Mouse (Mus musculus) skeletal muscle tissue, adult 2 months (tissue): ENCODE data around the gene Gm49318.
A peak's percentile ranks its signal among the peaks of the same experiment; 100 is the strongest.
"Not testable (repeated sequence)": the region's sequence is repeated elsewhere in the genome, so short reads cannot be mapped to it uniquely, and the experiment has no call there.

Experiments used
- DNase-seq: peaks from one replicate; pipeline ENCODE4 v3.0.0-alpha.2; 2012; ENCODE audit warnings: low read depth, low spot score

Gene Gm49318

DNA sequence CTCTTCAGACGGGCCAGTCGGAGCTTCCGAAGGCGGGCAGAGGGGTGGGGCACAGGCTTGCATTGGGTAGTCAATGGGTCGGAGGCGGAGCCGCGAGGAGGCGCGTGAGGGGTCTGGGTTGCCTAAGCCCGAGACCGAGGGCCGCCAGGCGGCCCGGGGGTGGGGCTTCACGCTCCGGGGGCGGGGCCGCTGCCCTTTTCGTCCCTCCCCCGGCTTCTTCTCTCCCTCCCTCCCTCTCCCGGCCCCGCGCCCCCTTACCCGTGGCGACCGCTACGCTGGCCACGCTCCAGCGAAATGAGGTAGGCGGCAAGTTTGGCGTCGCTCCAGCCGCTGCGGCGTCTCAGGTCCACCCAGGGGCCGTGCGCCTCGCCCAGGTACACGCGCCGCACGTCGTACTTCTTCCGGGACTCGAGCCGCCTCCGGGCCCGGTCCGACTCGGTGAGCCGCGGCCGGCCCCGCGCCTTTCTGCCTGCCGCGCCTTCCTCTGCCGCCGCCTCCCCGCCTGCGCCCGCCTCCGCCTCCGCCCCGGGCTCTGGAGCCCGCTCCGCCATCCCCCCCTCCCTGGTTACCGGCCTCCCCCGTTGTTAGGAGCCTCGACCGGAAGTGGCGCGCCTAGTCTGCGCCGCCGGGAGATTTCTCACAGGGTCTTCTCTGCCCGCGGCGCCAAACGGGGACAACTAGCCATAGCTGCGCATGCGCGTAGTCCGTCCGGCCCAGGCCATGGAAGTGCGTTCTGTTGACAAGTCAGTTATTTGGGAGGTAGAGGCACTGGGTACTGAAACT is at the start of gene Gm49318, which contains the start of gene Zfp653:
Gm49318 (minus strand) TSS at position 469 of the 783 bp plus-strand sequence.
Zfp653 (minus strand) TSS at position 586 of the 783 bp plus-strand sequence.
- peak; percentile 97 for DNase-seq

- peak; percentile 16 for DNase-seq
Measured at GRCm38 (mm10) chr9:22119543-22119942, 48.5 kb upstream of the Gm49318 start.

GRCm38 (mm10) chr9:22117754-22118456 is 46.8 kb upstream of the Gm49318 start:
- peak; percentile 65 for DNase-seq

- peak; percentile 93 for DNase-seq
Measured at GRCm38 (mm10) chr9:22116740-22117426, 45.8 kb upstream of the Gm49318 start, which contains the start of gene Elof1. TSS of gene Elof1 (minus strand) at chr9:22117172.

DNA sequence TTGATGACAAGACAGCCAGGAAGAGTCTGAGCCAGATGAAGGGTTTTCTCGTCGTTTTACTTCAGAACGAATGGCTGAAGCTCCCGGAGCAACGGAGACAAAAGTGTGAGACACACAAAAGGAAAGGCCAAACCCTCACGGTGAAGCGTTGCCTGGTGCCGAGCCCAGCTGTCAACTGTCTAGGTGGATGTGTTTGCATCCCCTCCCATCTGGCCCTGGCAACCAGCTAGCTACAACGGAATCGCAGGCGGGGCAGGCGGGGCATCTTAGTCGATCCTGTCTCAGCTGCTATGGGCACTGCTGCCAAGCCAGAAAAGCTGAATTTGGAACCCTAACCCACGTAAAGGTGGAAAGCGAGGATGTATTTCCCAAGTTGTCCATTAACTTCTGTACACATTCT is 45.0 kb upstream of the Gm49318 start:
- no peak for DNase-seq

DNA sequence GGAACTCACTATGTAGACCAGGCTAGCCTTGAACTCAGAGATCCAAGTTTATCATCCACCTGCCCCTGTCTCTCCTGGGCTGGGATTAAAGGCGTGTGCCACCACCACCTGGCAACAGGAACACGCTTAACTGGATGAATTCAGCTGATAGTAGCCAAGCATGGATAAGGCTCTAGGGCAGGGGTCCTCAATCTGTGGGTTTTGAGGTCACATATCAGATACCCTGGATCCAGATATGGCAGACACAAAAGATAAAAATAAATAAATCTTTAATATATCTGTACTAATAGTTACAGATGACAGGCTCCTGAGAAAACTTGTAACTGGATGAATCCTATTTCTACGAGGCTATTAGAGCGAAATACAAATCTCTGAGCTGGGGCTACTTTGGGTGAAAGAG is 44.6 kb upstream of the Gm49318 start:
- DNase-seq, result no peak

DNA sequence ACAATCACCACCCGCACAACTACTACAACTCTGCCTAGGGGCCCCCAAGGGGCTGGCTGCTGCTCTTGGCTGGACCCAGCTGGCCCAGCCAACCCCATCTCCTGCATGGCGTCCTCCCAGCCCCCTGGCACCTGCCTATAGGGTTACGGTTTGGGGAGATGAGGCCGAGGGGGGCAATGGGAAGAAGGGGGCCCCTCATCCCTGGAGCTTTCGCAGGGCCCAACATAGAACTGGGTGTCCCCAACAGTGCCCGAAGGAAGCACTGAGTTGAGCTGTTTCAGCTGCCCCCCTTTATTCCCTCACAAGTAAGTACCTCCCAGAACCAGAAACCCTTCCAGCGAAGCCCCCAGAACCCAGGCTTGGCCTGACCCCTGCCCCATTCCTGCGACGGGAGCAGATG is 37.1 kb upstream of the Gm49318 start:
- DNase-seq, result no peak

- no peak for DNase-seq
Measured at GRCm38 (mm10) chr9:22099922-22100321, 28.9 kb upstream of the Gm49318 start.

GRCm38 (mm10) chr9:22098993-22099696 is 28.1 kb upstream of the Gm49318 start, which contains the start of gene Cnn1:
TSS of gene Cnn1 (plus strand) at chr9:22099216.
- DNase-seq, result no peak

- DNase-seq, result peak; percentile 57
Measured at GRCm38 (mm10) chr9:22095854-22096307, 24.8 kb upstream of the Gm49318 start.

DNA sequence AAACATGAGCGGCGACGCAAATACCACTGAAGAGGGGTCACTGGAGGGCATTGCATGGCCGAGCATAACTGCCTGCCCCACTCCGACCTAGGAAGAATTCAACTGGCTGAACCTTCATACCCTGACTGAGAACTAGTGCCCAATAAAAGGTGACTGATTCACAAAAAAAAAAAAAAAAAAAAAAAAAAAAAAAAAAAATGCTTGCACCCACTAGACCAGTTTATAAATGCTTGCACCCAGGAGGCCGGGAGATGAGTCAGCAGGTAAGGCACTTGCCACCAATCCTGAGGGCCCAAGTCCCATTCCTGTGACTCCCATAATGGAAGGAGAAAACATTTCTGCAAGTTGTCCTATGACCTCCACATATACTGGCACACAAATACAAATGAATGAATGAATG is 21.7 kb upstream of the Gm49318 start:
- no peak for DNase-seq

DNA sequence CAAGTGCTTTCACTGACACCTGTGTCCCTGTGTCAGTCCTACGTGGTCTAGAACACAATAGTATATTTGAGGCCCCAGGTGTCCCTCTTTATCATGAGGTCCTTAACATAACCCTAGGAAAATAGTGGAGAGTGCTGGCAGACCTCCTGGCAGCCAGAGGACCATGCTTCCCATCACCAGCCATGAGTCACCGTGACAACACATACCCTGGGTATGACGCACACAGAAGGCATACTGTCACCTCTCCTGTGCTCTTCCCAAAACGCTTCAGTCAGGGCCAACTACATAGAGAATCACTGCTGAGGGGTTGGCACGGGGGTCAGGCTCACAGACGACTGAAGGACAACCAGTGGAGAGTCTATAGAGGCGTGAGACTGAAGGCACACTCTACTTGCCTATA is 18.9 kb upstream of the Gm49318 start:
- no peak for DNase-seq

- DNase-seq, result no peak
Measured at GRCm38 (mm10) chr9:22089281-22089680, 18.2 kb upstream of the Gm49318 start.

DNA sequence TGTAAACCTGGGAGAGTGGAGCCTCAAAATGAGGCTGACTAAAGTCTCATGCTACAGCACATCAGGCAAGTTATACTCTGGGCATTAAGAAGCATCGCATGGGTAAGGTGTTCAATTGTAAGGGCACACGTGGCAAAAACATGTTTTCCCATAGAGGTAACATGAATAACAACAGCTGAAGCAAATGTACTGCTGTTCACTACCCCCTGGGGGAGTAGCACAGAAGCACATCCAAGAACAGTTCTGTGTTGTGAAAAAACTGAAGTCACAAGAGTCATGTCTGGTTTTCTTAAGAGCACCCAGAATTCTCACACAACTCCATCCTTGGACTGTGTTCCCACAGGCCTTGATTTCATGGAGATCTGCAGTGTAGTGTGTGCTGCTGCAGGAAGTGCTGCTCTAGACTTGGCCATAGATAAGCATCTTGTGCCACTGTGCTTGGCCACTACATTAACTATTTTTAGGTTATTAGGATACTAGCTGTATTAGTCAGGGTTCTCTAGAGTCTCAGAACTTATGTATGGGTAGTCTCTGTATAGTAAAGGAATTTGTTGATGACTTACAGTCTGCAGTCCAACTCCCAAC is 16.1 kb upstream of the Gm49318 start:
- DNase-seq, result no peak

GRCm38 (mm10) chr9:22086012-22086411 is 15.0 kb upstream of the Gm49318 start:
- no peak for DNase-seq

DNA sequence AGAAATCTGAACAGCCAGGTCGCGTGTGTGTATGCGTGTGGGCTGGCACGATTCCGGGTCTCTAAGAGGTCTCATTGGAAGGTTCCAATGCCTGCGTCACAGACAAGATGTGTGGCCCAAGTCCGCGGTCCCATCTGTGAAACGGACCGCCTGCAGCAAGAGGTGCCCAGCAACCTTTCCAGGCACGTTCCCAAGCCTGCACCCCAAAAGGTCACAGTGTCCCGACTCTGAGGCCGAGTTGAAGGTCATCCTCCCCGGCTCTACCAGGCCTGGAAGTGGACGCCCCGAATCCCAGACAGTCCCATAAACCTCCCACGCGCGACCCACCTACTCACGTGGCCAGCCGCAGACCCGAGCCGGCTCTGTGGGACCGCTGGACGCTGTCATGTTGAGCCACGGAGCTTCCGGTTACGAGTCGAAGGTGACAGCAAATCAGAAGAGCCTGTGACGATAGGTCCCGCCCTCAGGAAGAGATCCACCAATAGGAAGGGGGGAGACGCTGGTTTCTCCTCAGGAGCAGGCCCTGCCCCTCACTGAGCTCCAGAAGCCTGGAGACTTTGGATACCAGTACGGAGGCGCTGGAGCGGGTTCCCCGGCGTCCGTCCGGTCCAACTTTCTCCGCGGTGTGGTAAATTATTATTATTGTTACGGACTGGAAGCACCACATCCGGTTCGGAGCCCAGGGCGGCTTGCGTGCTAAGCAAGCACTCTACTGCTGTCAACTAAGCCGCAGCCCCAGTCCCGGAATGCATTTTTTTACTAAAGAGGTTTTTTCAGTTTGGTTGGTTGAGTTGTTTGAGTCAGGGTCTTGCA is 14.2 kb upstream of the Gm49318 start, which contains the start of gene Ecsit:
Ecsit (minus strand) TSS at position 417 of the 813 bp plus-strand sequence.
- DNase-seq, result peak; percentile 98

GRCm38 (mm10) chr9:22084667-22085021 is 13.6 kb upstream of the Gm49318 start:
- no peak for DNase-seq

DNA sequence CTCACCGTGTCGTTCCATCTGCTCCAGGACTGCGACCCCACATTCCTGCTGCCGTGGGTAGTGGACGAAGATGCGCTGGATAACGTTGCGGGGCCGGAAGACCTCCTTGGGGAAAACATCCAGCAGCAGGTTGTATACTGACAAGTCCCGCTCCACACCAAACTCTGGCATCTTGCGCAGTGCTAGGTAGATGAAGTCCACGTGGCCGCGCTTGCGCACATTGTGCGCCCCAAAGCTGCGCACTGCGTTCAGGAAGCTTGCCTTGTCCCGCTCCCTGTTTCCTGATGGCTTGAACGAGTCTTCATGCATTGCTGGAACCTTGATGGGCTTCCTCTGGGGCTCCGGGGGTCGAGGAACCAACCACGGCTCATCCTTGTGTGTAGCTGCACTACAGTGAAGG is 5.2 kb upstream of the Gm49318 start:
- DNase-seq, result no peak

DNA sequence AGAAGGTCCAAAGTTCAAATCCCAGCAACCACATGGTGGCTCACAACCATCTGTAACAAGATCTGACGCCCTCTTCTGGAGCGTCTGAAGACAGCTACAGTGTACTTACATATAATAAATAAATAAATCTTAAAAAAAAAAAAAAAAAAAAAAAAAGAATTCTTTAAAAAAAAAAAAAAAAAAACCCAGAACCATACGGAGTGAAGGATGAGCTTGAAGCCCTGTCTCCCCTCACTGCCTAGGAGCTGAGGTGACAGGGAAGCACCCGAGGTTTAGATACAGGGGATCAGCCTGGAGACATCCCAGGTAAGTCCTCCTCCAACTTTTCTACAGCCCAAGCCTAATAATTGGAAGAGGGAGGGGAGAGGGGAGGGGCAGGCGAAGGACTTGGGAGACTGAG is 4.7 kb upstream of the Gm49318 start:
- not testable (repeated sequence) for DNase-seq

GRCm38 (mm10) chr9:22072276-22072675 is 1.2 kb upstream of the Gm49318 start:
- DNase-seq, result no peak
